Mouse (Mus musculus): ENCODE data around the gene Dpm2. TPM values are rescaled to one million over a fixed set of nuclear protein-coding genes. Genes with fewer than 3 reads are reported as not detected.

Dpm2 gene
- 162 and 163 TPM in 2 replicates for polyA plus RNA-seq (2012; rRNA removed)

GRCm38 (mm10) chr2:32570698-32571494 is at the start of gene Dpm2:
Dpm2 (plus strand) TSS chr2:32570858.

GRCm38 (mm10) chr2:32534733-32535471 is 35.8 kb upstream of the Dpm2 start, which contains the start of gene Fam102a:
Fam102a (plus strand) TSS chr2:32535332.

GRCm38 (mm10) chr2:32574497-32574896 is 3.8 kb downstream of the Dpm2 start, which contains the start of gene Pip5kl1:
Pip5kl1 (plus strand) TSS chr2:32574797.

GRCm38 (mm10) chr2:32575586-32576160 is 5.0 kb downstream of the Dpm2 start, which contains the start of gene 9430097D07Rik:
9430097D07Rik (minus strand) TSS chr2:32575684.

GRCm38 (mm10) chr2:32586871-32587351 is 16.3 kb downstream of the Dpm2 start, which contains the start of gene St6galnac4:
St6galnac4 (plus strand) TSS chr2:32587095.

GRCm38 (mm10) chr2:32599409-32599808 is 28.8 kb downstream of the Dpm2 start, which contains the start of gene St6galnac6:
St6galnac6 (plus strand) TSS chr2:32599709.

GRCm38 (mm10) chr2:32621517-32621859 is 50.8 kb downstream of the Dpm2 start, which contains the start of gene Ak1:
Ak1 (plus strand) TSS chr2:32621758.

Other genes with a start within 250 kb of the Dpm2 start
- gene Ciz1, start 218.5 kb upstream of the Dpm2 start, polyA plus RNA-seq (2012; rRNA removed): 227 and 232 TPM in 2 replicates
- 141 and 226 TPM in 2 replicates for gene Dnm1, start 217.5 kb upstream of the Dpm2 start, polyA plus RNA-seq (2012; rRNA removed)
- gene 1110008P14Rik, start 188.9 kb upstream of the Dpm2 start, polyA plus RNA-seq (2012; rRNA removed): 81.0 and 92.5 TPM in 2 replicates
- gene Lcn2, start 182.6 kb upstream of the Dpm2 start, polyA plus RNA-seq (2012; rRNA removed): 0.70 and 1.2 TPM in 2 replicates
- gene Ptges2, start 175.0 kb upstream of the Dpm2 start, polyA plus RNA-seq (2012; rRNA removed): 44.8 and 49.5 TPM in 2 replicates
- gene Naif1, start 120.4 kb upstream of the Dpm2 start, polyA plus RNA-seq (2012; rRNA removed): 3.7 and 4.0 TPM in 2 replicates
- 36.9 and 37.6 TPM in 2 replicates for gene Slc25a25, start 119.4 kb upstream of the Dpm2 start, polyA plus RNA-seq (2012; rRNA removed)
- 8.6 and 10.4 TPM in 2 replicates for gene Fam102a, start 35.5 kb upstream of the Dpm2 start, polyA plus RNA-seq (2012; rRNA removed)
- gene Pip5kl1, start 3.9 kb downstream of the Dpm2 start, polyA plus RNA-seq (2012; rRNA removed): 12.2 and 12.4 TPM in 2 replicates
- gene 9430097D07Rik, start 4.8 kb downstream of the Dpm2 start, polyA plus RNA-seq (2012; rRNA removed): 0.16 and 0.17 TPM in 2 replicates
- 17.9 and 23.0 TPM in 2 replicates for gene St6galnac4, start 16.2 kb downstream of the Dpm2 start, polyA plus RNA-seq (2012; rRNA removed)
- gene St6galnac6, start 28.9 kb downstream of the Dpm2 start, polyA plus RNA-seq (2012; rRNA removed): 20.1 and 25.6 TPM in 2 replicates
- 35.9 and 36.5 TPM in 2 replicates for gene Ak1, start 50.9 kb downstream of the Dpm2 start, polyA plus RNA-seq (2012; rRNA removed)
- 24.4 and 31.1 TPM in 2 replicates for gene Eng, start 75.7 kb downstream of the Dpm2 start, polyA plus RNA-seq (2012; rRNA removed)
- gene Fpgs, start 133.3 kb downstream of the Dpm2 start, polyA plus RNA-seq (2012; rRNA removed): 35.7 and 45.6 TPM in 2 replicates
- 243 and 261 TPM in 2 replicates for gene Cdk9, start 142.2 kb downstream of the Dpm2 start, polyA plus RNA-seq (2012; rRNA removed)
- gene Sh2d3c, start 150.2 kb downstream of the Dpm2 start, polyA plus RNA-seq (2012; rRNA removed): 43.8 and 50.4 TPM in 2 replicates
- 3.1 TPM in 2 replicates for gene 6330409D20Rik, start 170.2 kb downstream of the Dpm2 start, polyA plus RNA-seq (2012; rRNA removed)
- gene Tor2a, start 186.4 kb downstream of the Dpm2 start, polyA plus RNA-seq (2012; rRNA removed): 66.0 and 68.9 TPM in 2 replicates
- 1.2 and 1.7 TPM in 2 replicates for gene Ttc16, start 204.8 kb downstream of the Dpm2 start, polyA plus RNA-seq (2012; rRNA removed)
- 8.2 and 9.7 TPM in 2 replicates for gene Ptrh1, start 204.9 kb downstream of the Dpm2 start, polyA plus RNA-seq (2012; rRNA removed)
- 0.41 and 1.1 TPM in 2 replicates for gene Cfap157, start 213.6 kb downstream of the Dpm2 start, polyA plus RNA-seq (2012; rRNA removed)

All from central nervous system, embryonic 14 days (tissue).